Mouse (Mus musculus) adipocyte (in vitro differentiated cells): Measurements from ENCODE around the gene Trhr2.
"Not testable (repeated sequence)": the region's sequence is repeated elsewhere in the genome, so short reads cannot be mapped to it uniquely, and the experiment has no call there.

Source experiments
- DNase-seq: peaks from one replicate; pipeline ENCODE4 v3.0.0-alpha.2; 2016; ENCODE audit warnings: low spot score

Trhr2 gene

GRCm38 (mm10) chr8:122330446-122331133 is 30.0 kb downstream of the Trhr2 start:
- no peak for DNase-seq

GRCm38 (mm10) chr8:122329553-122330239 is 30.9 kb downstream of the Trhr2 start:
- no peak for DNase-seq

GRCm38 (mm10) chr8:122329072-122329471 is 31.5 kb downstream of the Trhr2 start:
- DNase-seq: no peak

- DNase-seq: no peak
Observed at GRCm38 (mm10) chr8:122326114-122326542, 34.4 kb downstream of the Trhr2 start.

- DNase-seq: no peak
Observed at GRCm38 (mm10) chr8:122325196-122325595, 35.4 kb downstream of the Trhr2 start.

- not testable (repeated sequence) for DNase-seq
Observed at GRCm38 (mm10) chr8:122323951-122324402, 36.6 kb downstream of the Trhr2 start.

- no peak for DNase-seq
Observed at GRCm38 (mm10) chr8:122322792-122323191, 37.8 kb downstream of the Trhr2 start.

GRCm38 (mm10) chr8:122322126-122322525 is 38.4 kb downstream of the Trhr2 start:
- no peak for DNase-seq

GRCm38 (mm10) chr8:122321455-122321921 is 39.1 kb downstream of the Trhr2 start:
- DNase-seq: no peak

GRCm38 (mm10) chr8:122320541-122320940 is 40.0 kb downstream of the Trhr2 start:
- DNase-seq: no peak

GRCm38 (mm10) chr8:122319708-122320075 is 40.9 kb downstream of the Trhr2 start:
- DNase-seq: no peak

- no peak for DNase-seq
Observed at GRCm38 (mm10) chr8:122319045-122319707, 41.4 kb downstream of the Trhr2 start.

GRCm38 (mm10) chr8:122317918-122318475 is 42.5 kb downstream of the Trhr2 start:
- DNase-seq: no peak

- no peak for DNase-seq
Observed at GRCm38 (mm10) chr8:122316402-122316801, 44.1 kb downstream of the Trhr2 start.

- no peak for DNase-seq
Observed at GRCm38 (mm10) chr8:122314899-122315496, 45.5 kb downstream of the Trhr2 start.

- DNase-seq: no peak
Observed at GRCm38 (mm10) chr8:122313310-122313709, 47.2 kb downstream of the Trhr2 start.

GRCm38 (mm10) chr8:122312553-122312952 is 48.0 kb downstream of the Trhr2 start:
- no peak for DNase-seq

- DNase-seq: no peak
Observed at GRCm38 (mm10) chr8:122311115-122311514, 49.4 kb downstream of the Trhr2 start.

GRCm38 (mm10) chr8:122309272-122309671 is 51.3 kb downstream of the Trhr2 start:
- DNase-seq: no peak

- no peak for DNase-seq
Observed at GRCm38 (mm10) chr8:122307836-122308235, 52.7 kb downstream of the Trhr2 start.
